Mouse (Mus musculus) left cerebral cortex, adult 11 months (tissue): Measurements from ENCODE around the gene Ube4a.
"Not testable (repeated sequence)": the region's sequence is repeated elsewhere in the genome, so short reads cannot be mapped to it uniquely, and the experiment has no call there.

ENCODE experiments used
- DNase-seq: peaks from one replicate; pipeline ENCODE4 v3.0.0; 2022; ENCODE audit warnings: low spot score

Ube4a gene

DNA sequence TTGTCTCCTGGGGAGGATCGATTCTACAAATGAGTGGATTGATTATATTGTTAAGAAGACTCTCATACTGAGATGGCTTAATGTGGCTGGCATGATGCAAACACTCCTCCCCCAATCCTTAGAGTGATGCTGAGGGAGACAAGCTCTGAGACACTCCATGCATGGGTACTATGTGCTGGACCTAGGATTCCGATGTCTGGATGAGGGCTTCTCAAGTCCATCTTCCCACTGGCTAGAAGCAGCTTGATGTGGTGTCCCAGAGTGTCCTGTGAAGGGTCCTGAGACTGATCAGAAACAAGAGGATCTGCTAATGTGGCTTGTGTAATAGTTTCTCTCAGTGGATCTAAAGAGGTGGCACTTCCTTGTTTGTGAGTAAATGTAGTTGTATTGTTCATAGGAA is 15.7 kb upstream of the Ube4a start:
- no peak for DNase-seq

DNA sequence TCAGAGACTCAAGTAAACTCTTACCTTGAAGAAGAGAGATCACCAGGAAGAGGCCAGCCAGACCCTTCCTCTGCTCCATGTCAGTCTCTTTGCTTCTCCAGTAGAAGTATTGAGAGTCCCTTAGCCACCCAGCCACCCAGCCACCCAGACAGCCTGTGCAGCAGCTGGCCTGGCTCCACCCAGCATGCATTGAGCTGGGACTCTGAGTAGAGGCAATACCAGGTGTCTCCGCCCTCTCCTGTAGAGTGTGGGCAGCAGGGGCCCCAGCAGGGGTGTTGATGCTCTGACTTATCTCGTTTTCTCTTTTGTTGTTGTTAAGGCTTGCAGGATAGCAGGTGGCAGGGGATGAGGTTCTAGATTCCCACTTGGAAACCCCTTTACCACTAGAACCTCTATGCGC is 14.8 kb upstream of the Ube4a start, which contains the start of gene Cd3g:
Cd3g (minus strand) TSS at position 190 of the 400 bp plus-strand sequence.
- no peak for DNase-seq

GRCm38 (mm10) chr9:44979806-44980205 is 14.4 kb upstream of the Ube4a start:
- no peak for DNase-seq

GRCm38 (mm10) chr9:44977813-44978212 is 12.4 kb upstream of the Ube4a start:
- DNase-seq: no peak

GRCm38 (mm10) chr9:44969450-44969849 is 4.0 kb upstream of the Ube4a start:
- no peak for DNase-seq

- DNase-seq: not testable (repeated sequence)
These were observed 2.4 kb upstream of the Ube4a start for GRCm38 (mm10) chr9:44967763-44968162.

DNA sequence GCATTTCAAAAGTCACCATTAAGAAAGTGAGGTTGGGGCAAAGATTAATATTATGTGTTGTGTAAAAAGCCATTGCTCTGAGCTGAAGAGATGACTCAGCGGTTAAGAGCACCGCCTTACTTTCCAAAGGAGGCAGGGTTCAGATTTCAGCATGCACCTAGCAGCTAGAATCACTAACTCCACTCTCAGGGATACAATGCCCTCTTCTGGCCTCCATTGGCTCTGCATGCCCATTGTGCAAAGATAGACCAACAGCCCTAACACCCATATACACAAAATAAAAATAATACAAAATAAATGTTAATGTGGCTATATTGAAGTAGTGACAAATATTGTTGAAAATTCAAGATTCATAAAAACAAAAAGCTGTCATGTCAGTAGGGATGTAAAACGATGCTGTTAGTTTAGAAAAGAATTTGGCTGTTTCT is 1.4 kb upstream of the Ube4a start:
- DNase-seq: peak; percentile 55

GRCm38 (mm10) chr9:44965833-44966466 is 550 bp upstream of the Ube4a start:
- peak; percentile 19 for DNase-seq

DNA sequence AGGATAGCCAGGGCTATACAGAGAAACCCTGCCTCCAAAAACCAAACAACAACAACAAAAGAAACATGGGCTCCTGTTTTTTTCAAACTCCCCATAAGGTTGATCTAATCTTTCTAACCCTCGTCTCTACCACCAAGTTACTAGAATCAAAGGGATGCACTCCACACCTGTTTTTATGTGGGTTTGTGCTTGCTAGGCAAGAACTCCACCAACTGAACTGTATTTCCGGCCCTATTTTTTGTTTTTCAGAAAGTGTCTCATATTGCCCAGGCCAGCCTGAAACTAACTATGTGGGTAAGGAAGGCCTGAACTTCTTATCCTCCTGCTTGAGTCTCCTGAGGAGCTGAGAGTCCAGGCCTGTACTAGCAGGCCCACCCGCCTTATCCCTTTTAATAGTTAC is 11.0 kb downstream of the Ube4a start:
- no peak for DNase-seq

DNA sequence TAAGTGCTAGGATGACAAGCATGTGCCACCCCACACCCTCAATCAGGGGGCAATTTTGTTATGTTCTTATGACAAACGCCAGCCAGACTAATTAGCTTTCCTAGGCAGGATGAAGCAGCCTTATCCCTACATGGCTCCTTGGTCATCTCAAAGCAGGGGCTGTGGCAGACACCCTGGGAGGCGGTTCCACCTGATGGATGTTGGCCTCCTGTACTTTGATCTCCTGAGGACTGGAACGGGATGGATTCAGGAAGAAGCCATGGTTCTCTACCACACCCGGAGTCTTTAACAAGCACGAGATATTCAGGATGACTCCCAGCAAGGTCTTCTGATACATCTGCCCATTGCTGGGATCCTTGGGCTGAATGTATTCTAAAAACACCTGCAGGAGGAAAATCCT is 17.6 kb downstream of the Ube4a start:
- no peak for DNase-seq

DNA sequence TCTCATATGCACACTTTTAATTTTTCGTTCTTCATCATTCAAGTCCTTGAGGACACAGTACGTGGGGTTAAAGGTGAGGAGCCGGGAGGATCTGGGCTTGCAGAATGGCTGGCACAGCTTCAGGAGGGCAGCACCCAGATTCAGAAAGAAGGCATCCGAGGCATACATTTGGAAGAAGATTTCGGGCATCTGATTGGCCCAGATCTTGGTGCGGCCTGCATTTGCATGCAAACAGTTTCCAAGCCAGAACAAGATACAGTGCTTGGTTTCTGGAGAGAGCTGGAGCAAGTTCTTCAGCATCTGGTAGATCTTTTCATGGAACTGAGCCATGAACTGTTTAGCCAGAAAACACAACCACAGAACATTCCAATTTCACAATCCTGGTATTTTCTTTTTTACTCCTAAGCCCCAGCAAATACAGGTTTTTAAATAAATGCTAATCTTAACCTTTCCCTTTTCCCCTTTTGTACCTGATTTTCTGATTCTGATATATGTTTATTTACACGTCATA is 19.2 kb downstream of the Ube4a start:
- DNase-seq: no peak

GRCm38 (mm10) chr9:44942421-44942820 is 23.0 kb downstream of the Ube4a start:
- no peak for DNase-seq

GRCm38 (mm10) chr9:44941756-44942155 is 23.6 kb downstream of the Ube4a start:
- DNase-seq: no peak

DNA sequence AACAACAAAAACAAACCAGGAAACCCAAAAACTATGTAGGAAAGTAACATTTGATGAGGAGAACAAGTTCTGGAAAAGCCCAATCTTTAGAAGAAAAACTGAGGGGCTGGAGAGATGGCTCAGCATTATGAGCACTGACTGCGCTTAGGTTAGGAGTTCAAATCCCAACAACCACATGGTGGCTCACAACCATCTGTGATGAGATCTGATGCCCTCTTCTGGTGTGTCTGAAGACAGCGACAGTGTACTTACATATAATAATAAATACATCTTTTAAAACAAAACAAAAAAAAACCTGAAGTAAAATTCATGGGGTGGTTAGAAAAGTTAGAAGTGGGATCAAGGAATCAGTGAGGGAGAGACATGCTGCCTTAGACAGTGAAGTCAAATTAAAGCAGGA is 43.9 kb downstream of the Ube4a start:
- no peak for DNase-seq

DNA sequence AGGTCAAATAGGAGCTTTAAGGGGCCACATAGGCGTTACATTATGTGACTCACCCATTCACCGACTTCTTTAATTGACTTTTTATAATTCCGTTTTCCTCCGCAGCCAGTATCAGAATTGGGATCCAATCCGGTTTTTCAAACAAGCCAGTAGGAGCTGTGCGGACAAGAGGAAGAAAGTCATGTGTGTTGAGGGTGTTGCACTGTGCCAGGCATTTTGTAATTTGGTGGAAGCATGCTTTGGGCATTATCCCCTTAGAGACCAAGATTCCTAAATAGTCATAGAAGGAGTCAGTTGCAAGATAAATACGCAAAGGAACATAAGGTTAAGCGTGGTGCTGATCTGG is 44.3 kb downstream of the Ube4a start:
- no peak for DNase-seq

GRCm38 (mm10) chr9:44920374-44921122 is 44.9 kb downstream of the Ube4a start, which contains the start of gene Atp5l:
Gene Atp5l (minus strand): TSS chr9:44920742.
- DNase-seq: peak; percentile 85

- no peak for DNase-seq
These were observed 45.8 kb downstream of the Ube4a start for GRCm38 (mm10) chr9:44919606-44920005.

GRCm38 (mm10) chr9:44916196-44916595 is 49.2 kb downstream of the Ube4a start:
- no peak for DNase-seq

DNA sequence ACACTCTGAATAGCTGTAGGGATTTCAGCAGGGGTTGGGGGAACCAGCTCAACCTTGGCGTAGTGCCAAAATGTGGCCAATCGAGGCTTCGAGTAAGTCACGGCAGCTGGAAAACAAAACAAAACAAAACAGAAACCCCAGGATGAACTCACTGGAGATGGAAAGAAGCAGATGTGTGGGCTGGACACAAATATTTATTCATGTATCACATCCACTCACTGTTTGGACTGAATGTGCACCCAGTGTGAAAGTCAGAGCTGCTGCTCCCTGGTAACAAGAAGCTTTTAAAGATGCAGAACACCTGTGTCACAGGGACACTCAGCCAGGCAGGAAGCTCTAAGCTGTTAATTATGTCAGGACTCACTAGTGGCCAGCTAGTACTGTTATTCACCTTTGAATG is 50.7 kb downstream of the Ube4a start:
- DNase-seq: no peak

DNA sequence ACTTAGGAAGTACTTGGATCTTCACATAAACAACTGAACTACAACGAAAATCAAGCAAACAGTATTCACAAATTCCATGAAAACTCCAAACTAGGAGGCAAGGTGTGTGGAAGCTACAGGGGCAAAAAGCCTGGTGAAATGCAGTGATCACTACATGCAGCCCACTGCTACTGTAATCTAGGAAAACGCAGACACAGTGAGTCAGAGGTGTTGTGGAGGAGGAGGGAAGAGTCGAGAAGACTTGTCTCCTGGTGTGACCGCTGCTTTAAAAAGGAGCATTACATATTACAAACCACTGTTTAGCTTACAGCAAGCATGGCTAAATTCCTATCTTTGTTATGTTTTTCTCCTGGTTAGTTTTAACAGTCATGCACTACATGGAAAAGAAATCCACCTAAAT is 54.0 kb downstream of the Ube4a start:
- no peak for DNase-seq

- DNase-seq: peak; percentile 69
These were observed 59.8 kb downstream of the Ube4a start for GRCm38 (mm10) chr9:44905620-44906019.

DNA sequence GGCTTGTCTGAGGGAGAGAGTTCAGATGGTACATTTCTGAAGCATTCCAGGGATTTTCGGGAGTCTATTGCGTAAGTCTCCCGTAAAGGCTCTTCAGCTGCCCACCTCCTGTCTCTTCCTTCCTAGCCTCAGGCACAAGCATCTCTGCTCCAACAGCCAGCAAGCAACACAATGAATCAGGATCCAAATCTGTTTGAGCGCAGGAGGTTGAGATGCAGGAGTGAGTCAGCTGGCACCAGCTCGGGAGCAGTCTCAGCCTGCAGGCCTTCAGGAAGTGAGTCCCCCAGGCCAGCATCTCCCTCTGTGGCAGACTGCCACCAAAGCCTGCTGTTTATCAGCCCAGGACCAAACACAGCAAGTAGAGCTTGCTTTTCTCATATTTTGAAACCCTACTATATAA is 60.4 kb downstream of the Ube4a start:
- DNase-seq: peak; percentile 75

DNA sequence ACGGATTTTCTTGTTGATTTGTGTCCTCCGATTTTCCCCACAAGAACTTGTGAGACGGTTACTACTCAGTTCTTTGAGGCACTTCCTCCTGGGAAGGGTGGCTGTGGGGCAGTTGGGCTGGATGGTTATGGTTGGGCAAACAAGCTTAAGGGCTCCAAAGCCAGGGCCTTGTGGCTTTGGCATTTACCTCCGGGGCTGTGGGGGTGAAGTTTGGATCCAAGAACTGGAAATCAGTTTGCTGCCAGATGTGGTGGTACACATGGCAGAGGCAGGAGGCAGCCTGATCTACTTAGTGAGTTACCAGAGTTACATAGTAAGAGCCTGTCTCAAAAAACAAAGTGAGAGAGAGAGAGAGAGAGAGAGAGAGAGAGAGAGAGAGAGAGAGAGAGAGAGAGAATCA is 61.5 kb downstream of the Ube4a start:
- DNase-seq: no peak

DNA sequence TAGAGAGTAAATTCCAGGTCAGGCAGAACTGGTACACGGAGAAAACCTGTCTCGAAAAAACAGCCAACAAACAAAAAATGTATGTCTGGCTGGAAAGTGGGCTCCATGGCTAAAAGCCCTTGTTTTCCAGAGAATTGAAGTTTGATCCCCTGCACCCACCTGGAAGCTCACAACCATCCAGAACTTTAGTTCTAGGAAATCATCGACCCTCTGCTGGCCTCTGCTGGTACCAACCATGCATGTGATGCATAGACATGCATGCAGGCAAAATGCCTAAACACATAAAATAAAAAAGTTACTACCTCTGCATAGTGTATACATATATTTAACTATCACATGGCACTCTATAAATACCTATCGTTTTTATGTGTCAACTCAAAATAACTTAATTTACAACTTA is 65.0 kb downstream of the Ube4a start:
- no peak for DNase-seq
